Mouse (Mus musculus) hindlimb bud, embryonic 11.5 days (tissue): ENCODE results near the gene Abhd14a.

Source experiments
- DNase-seq: peaks from one replicate; pipeline ENCODE4 v3.0.0-alpha.2; 2012; ENCODE audit warnings: low read depth, low spot score; ENCODE audit errors: extremely low spot score

Gene Abhd14a

GRCm38 (mm10) chr9:106469776-106470175 is 22.3 kb upstream of the Abhd14a start:
- DNase-seq, result no peak

DNA sequence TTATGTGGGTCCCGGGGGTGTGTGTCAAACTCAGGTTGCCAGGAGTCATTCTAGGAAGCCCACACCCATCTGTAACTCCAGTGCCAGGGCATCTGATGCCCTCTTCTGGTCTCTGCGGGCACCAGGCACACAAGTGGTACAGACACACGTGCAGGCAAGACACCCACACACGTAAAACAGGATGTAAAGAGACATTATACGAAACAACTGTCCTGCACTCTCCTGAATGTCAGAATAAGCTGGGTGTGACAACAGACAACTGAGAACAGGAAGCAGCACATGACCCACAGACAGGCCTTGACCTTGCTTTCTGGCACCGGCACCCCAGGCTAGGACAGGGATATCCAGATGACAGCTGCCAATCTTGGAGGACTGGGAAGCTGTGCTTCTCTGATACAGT is 21.8 kb upstream of the Abhd14a start:
- no peak for DNase-seq

GRCm38 (mm10) chr9:106467746-106468145 is 20.3 kb upstream of the Abhd14a start:
- no peak for DNase-seq

- no peak for DNase-seq
These were observed 19.2 kb upstream of the Abhd14a start for GRCm38 (mm10) chr9:106466721-106467120.

DNA sequence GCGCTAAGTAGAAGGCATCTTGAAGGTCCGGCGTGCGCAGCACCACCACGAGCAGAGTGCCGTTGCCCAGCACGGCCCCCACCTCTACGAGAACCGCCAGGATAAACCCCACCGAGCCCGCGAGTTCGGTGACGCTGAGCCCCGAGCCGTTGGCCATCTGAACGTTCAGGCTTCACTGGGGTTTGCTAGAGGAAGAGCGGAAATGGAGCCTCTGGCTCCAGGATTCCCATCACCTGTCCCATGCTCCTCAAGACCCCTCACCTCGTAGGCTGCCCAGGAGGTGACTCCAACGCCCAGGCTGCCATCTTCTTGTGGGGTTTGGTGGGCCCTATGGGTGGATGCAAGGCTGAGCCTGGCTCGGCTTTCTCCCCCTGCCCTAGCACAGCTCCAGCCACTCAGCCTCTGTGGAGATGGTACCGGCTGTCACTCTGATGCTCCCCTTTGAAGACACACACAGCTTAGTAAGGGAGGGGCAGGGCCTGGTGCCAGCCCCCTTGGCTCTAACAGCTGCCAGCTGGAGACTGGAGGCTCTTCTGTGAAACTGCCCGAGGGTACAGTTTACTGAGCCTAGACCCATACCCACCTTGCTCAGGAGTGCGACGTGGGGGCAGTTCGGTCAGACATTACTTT is 18.2 kb upstream of the Abhd14a start, which contains the start of gene Gpr62:
TSS of gene Gpr62 (minus strand) at position 368 of the 630 bp plus-strand sequence.
- no peak for DNase-seq

DNA sequence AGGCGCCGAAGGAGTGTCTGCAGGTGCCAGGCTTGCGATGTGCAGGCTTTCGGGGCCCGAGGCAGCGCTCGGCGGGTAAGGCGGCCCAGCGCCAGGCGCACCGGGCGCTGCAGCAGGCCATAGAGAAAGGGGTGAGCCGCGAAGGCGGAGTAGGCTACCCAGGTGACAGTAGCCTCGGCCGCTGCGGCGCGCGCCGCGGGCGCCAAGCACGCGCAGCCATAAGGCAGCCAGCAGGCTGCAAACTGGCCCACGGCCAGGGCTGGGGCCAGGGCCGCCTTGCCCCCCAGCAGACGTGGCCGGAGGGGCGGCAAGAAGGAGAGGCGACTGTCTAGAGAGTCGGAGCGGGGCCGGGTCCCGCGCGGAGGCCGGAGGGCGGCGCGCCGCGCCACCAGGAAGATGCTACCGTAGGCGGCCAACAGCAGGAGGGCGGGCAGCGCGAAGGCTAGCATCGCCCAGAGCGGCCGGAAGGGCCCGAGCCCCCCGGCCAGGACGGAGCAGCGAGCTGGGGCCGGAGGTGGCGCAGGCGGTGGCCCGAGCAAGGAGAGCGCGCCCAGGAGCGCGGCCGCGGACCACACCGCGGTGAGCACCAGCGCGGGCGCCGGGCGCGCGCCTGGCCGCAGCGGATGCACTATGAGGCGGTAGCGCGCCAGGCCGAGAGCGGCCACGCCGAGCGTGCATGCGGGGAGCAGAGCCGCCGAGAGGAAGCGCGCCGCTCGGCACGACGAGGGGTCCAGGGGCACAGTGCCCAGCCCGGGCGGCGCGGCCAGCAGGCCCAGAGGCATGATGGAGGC is 17.5 kb upstream of the Abhd14a start:
- no peak for DNase-seq

GRCm38 (mm10) chr9:106463122-106464063 is 15.9 kb upstream of the Abhd14a start:
- no peak for DNase-seq

DNA sequence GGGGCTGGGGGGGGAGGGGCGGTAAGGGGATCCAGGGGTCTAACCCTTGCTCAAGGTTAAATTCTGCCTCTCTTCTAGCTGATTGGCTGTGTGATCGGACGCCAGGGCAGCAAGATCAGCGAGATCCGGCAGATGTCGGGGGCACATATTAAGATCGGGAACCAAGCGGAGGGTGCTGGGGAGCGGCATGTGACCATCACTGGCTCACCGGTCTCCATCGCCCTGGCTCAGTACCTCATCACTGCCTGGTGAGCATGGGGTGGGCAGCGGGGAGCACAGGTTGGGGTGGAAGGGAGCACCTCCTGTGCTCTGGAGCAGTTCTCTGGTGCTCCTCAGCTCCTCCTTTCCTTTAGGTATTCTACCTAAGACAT is 14.9 kb upstream of the Abhd14a start:
- no peak for DNase-seq

DNA sequence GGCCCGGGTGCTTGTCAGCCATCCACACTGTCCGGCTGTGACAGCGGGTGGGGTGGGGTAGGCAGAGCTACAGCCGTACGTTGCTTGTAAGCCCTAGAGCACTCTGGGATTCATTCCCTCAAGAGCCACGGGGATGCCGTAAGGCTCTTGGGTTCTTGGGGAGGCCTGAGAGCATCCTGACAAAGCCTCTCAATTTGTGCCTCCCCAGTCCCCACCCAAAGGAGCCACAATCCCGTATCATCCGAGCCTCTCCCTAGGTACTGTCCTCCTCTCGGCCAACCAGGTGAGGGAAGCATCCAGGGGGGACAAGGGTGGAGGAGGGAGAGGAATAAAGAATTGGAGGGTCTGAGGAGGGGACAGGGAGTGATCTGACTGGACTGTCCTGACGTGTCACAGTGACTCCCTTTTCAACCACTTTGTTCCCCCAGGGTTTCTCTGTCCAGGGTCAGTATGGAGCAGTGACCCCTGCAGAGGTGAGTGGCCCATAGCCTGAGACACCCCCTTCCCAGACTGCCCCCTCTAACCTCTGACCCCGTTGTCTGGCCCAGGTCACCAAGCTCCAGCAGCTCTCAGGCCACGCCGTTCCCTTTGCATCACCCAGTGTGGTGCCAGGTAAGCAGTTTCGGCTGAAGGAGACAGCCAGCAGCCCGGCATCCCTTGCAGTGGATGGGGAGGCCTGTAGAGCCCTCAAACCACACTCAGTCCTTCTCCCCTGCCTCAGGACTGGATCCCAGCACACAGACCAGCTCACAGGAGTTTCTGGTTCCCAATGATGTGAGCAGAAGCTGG is 14.4 kb upstream of the Abhd14a start:
- DNase-seq, result no peak

- DNase-seq, result no peak
These were observed 13.5 kb upstream of the Abhd14a start for GRCm38 (mm10) chr9:106461026-106461415.

DNA sequence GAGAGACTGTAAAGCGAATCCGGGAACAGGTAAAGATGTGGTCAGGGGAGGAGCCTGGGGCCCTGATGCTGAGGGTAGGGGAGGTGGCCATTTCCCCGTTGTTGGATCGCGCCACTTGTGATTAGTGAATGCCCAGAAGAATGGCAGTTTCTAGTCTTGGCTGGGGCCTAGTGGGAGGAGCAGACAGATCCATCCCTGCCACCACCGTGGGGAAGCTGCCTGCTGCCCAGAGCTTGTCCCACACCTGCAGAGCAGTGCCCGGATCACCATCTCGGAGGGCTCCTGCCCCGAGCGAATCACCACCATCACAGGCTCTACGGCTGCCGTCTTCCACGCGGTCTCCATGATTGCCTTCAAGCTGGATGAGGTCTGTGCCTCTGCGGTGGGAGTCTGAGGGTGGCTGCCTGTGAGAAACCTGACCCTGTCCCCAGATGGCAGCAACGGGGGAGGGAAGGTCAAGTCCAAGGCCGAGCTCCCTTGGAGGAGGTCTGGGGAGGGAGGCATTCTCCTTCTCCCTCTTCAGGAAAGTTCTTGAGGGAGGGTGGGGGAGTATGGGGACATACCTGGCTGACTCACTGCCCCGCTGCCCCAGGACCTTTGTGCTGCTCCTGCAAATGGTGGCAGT is 13.0 kb upstream of the Abhd14a start:
- no peak for DNase-seq

DNA sequence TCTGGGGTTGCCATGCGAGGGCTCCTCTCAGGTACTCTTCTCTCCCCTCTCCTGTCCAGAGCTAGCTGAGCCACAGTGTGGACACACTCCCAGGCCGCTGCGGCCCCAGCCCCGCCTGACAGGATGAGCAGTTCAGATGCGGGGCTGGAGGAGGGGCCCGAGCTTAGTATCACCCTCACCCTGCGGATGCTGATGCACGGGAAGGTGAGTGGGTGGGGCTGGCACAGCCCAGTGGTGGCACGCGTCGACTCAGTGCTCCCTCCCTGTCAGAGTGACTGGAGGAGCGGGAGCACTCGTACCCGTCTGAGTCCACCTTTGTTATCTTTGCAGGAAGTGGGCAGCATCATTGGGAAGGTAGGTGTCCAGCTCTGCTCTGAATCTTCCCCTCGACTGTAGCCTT is 12.5 kb upstream of the Abhd14a start:
- no peak for DNase-seq

DNA sequence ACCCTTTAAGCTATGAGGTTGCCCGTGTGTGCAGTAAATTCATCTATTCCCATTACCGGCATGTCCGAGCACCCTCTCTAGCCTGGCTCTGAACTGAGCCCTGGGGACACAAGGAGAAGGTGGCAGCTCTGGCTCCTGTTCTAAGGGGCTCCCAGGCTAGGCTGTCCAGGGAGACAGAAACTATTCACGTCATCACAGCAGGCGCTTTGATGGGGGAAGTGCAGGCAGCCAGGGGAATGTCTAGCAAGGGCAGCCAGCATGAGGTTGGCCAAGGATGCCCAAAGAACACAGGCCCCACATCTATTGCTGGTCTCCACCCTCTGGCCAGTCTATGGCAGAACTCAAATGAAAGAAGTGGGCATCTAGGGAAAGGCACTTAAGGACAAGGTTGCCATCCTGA is 10.4 kb upstream of the Abhd14a start:
- DNase-seq, result no peak

DNA sequence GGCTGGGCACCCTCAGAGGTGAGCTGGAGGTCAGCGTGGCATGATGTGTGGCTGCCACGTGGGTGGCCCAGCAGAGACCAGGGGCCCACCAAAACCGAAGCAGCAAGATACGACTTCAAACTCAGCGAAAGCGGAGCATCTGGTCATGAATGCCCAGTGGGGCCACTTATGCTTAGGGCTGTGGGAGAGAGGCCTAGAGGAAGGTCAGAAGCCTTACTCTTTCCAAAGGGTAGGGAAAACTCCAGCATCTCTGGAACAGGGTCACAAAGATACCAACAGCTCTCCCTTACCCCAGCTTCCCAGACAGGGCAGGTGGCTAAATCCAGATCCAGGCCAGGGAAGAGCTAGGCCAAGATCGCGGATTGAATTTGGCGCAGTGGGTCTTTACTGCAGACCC is 9.7 kb upstream of the Abhd14a start:
- no peak for DNase-seq

GRCm38 (mm10) chr9:106456325-106457162 is 9.1 kb upstream of the Abhd14a start:
- no peak for DNase-seq

GRCm38 (mm10) chr9:106454888-106455681 is 7.6 kb upstream of the Abhd14a start:
- no peak for DNase-seq

GRCm38 (mm10) chr9:106454071-106454761 is 6.7 kb upstream of the Abhd14a start:
- DNase-seq, result no peak
